Mouse (Mus musculus): ENCODE measurements at regions not wholly inside any gene's neighbourhood (a gene's known extent, or its start where the extent isn't known, plus 50 kb on each side); places are given as distances from the start of the nearest gene placed in this dataset.

GRCm38 (mm10) chr8:24284966-24285365 lies 440.7 kb downstream of the Adam3 start:
- DNase-seq (ENCODE audit: low spot score): no peak

GRCm38 (mm10) chr8:24283901-24284405 lies 441.7 kb downstream of the Adam3 start:
- DNase-seq (ENCODE audit: low spot score): no peak

GRCm38 (mm10) chr8:24280296-24280695 lies 445.4 kb downstream of the Adam3 start:
- no peak for DNase-seq (ENCODE audit: low spot score)

GRCm38 (mm10) chr8:24278391-24278790 lies 447.3 kb downstream of the Adam3 start:
- no peak for DNase-seq (ENCODE audit: low spot score)

- no peak for DNase-seq (ENCODE audit: low spot score)
Observed at GRCm38 (mm10) chr8:24261359-24261758, 464.3 kb downstream of the Adam3 start.

- no peak for DNase-seq (ENCODE audit: low spot score)
Observed at GRCm38 (mm10) chr8:24258622-24259021, 467.0 kb downstream of the Adam3 start.

GRCm38 (mm10) chr8:24242211-24242610 lies 483.4 kb downstream of the Adam3 start:
- no peak for DNase-seq (ENCODE audit: low spot score)

DNA sequence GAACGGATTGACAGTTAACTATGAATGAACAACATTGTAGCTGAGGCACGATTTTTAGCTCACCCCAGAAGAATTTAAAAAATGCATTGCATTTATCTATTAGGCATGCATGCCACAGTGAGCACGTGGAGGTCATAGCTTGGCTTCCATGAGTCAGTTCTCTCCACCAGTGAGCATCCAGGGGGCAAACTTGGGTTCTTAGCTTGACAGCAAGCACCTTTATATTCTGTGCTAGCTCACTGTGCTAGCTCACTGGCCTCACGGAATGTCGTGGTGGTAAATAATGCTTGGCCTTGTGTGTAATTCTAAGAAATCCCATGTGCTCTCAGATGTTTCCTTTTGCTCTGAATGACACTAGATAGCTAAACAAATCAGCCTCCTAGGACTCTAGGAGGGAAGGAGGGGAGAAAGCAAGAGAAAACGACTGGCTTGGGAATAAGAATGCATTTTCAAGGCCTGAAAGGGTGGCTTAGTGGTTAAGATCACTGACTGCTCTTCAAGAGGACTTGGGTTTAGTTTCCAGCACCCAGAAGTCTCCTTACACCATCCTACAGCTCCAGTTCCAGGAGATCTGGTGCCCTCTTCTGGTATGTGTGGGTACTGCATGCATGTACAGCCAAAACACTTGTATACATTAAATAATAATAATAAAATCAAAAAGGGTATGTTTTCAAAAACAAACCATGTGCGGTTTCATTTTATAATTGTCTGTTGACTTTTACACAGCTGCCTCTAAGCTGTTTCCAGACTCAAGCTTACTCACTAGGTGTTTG lies 485.3 kb downstream of the Adam3 start:
- DNase-seq (ENCODE audit: low spot score): peak; percentile 7

DNA sequence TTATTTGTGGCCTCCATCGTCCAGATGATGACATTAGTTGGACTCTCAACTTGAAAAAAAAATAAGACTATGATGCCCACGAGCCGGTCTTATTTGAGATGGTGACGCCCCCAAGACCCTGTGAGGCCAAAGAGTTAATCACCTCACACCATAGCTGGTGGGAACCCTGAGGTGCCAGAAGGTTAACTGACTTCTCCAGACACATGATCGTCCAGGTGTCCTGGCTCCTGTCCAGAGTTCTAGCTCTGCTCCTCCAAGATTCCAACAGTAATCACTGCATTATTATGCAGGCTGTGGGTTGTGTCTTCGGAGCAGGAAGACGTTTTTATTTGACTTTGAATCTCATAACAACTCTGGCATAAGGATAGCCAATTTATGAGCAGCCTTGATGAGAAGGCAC lies 490.7 kb downstream of the Adam3 start:
- no peak for DNase-seq (ENCODE audit: low spot score)

DNA sequence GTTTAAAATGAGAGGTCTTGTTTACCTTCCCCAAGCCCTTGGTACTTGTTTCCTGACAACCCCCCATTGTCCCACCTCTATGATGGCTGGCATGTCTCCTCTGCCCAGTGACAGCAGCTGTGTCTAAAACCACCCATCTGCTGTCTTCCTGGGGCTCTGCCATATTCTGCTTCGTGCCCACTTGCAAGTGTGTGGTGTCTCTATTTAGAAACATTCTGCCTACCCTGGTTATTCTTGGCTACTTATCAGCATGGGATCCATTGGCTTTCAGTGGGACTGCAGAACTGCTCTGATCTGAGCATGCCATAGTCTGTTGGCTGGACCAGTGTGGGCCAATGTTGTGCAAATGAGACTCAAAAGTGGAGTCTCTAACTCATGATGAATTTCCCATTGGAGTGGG lies 497.5 kb downstream of the Adam3 start:
- DNase-seq (ENCODE audit: low spot score): no peak

DNA sequence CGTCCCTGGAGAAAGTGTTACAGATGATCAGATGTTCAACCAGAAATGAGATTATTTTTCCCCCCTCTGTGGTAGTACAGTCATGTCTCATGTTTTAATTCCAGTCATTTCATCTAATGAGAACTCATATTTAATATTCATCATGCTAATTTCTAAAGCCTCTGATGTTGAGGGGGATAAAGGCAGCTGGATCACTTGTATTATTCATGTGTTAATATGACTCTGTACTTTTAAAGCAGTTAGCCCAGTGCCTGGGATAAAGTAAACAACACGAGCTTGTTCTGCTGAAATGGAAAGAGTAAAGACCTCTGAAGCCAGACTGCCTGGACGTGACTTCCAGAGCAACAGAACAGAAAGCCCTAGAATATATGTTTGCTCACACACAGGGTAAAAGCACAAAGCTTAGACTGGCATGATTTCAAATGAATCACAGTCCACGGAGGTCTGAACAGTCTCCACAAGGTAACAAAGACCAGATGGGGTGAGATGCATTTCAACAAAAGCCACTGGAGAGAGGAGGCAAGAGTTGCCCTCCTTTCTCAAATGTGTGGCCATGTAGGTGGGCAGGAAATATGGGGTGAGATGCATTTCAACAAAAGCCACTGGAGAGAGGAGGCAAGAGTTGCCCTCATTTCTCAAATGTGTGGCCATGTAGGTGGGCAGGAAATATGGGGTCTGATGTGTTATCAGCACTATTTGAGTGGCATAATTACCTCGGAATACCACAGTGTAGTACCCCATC lies 498.1 kb downstream of the Adam3 start:
- no peak for DNase-seq (ENCODE audit: low spot score)

GRCm38 (mm10) chr8:24220222-24220621 lies 505.4 kb downstream of the Adam3 start:
- no peak for DNase-seq (ENCODE audit: low spot score)

DNA sequence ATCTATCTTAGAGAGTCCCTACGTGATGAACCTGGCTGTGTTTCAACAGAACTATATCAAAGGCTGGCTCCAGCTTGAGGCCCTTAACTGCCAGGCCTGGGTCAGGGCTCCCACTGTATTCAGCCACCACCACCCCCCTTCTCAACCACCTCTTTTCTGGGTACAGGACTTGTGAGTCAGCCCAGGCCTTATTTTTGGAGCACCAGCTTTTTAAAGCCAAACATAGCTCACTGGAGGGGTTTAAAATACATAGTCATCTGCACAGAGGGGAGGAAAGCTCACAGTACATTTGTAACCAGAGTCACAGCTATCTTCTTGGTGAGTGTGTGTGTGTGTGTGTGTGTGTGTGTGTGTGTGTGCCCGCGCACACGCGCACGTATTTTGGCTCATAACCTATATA lies 509.0 kb downstream of the Adam3 start:
- no peak for DNase-seq (ENCODE audit: low spot score)

DNA sequence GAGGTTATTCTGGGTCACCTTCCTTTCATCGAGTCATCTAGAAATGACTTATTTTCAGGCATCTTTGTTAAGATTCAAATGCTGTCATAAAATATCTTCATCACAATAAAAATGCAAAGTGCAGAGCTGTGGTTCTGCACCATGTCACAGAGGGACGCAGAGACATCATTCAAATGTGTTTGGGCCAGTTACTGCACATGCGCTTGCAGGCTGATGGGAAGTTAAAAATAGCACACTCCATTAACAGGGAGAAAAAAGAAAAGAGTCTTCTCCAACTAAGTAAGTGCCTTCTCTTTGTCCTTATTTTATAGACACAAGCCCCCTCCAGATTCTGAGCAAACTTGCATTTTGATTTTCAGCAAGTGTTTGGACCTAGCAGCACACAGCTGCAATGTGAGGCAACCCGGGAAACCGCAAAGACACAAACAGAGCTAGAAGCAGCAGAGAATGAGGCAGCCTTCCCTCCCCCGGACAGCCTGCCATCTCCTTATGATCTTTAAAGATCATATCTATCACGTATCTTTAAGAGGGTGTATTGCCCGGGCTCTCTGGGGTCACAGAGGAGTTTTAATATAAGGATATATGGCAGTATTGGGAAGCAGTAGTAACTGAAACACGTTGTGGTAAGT lies 510.0 kb downstream of the Adam3 start:
- DNase-seq (ENCODE audit: low spot score): no peak

DNA sequence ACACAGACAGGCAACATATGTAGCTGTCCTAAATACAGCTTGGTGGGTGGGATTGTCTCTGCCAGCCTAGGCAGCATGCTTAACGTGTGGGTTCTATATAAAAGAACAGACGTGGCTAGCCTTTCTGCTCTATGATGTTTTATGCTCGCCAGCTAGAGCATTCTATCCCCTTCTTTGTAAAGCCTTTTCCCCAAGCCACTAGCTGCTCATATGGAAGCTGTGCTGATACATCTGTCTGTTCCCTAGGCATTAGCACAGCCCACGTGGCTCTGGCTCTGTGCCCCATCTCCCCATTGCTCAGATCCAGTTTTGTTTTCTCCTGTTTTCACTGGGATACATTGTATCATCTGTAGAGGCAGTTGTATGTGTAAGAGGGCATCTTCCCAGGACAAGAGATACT lies 511.3 kb downstream of the Adam3 start:
- no peak for DNase-seq (ENCODE audit: low spot score)

- no peak for DNase-seq (ENCODE audit: low spot score)
Observed at GRCm38 (mm10) chr8:24212216-24213200, 513.1 kb downstream of the Adam3 start.

GRCm38 (mm10) chr8:24211091-24211490 lies 514.6 kb downstream of the Adam3 start:
- no peak for DNase-seq (ENCODE audit: low spot score)

Data from embryo, embryonic 10.5 days (tissue).